Mouse (Mus musculus): ENCODE data around the gene Hapln1. TPM values are rescaled to one million over a fixed set of nuclear protein-coding genes. Genes with fewer than 3 reads are reported as not detected.

The Hapln1 gene
- polyA plus RNA-seq, 1 experiment = 0.09 TPM

- no peak for DNase-seq (ENCODE audit: low read depth, low spot score)
- WGBS = 8% methylated on average over 1 of the region's 1 CpGs
These were observed 45.5 kb downstream of the Hapln1 start for GRCm38 (mm10) chr13:89585144-89585543.

DNA sequence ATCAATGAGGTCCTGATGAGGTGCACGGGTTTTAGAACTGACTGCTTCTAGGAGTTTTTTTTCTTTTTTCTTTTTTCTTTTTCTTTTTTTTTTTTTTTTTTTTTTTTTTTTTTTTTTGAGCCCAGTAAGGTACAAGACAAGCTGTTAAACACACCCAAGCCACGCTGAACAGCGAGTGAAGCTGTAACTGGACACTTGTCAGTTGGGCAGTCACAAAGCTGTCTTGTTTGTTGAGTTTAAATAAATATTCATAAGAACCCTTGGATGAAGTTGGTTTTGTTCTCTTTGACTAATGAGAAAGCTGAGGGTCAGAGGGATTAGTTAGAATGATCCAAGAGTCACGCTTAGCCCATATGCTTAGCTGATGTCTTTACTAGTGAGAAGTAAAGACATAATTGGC is 55.5 kb downstream of the Hapln1 start:
- 86% methylated on average over 4 of the region's 4 CpGs for WGBS
- DNase-seq (ENCODE audit: low read depth, low spot score) = no peak

GRCm38 (mm10) chr13:89597354-89597753 is 57.8 kb downstream of the Hapln1 start:
- DNase-seq (ENCODE audit: low read depth, low spot score) = no peak

DNA sequence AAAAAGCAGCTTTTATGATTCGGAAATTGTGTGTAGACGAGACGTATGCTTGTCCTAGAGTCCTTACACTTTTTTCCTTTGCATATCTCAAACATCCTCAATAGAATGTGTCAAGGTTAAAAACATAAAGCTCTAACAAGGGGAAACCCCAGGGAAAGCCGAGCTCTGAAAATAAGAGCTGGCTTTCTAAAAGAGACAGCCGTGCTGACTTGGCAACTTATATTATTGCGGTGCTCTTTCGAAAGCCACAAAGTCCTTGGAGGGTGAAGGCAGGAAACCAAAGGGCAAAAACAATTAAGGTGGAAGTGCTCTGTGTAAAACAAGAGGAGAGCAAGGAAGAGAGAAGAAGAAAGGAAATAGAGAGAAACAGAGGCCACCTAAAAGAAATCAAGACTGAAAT is 60.9 kb downstream of the Hapln1 start:
- peak; percentile 11 for DNase-seq (ENCODE audit: low read depth, low spot score)
- WGBS = 23% methylated on average over 7 of the region's 7 CpGs

- DNase-seq (ENCODE audit: low read depth, low spot score) = no peak
- WGBS = 74% methylated on average over 3 of the region's 3 CpGs
These were observed 63.7 kb downstream of the Hapln1 start for GRCm38 (mm10) chr13:89603336-89603735.

DNA sequence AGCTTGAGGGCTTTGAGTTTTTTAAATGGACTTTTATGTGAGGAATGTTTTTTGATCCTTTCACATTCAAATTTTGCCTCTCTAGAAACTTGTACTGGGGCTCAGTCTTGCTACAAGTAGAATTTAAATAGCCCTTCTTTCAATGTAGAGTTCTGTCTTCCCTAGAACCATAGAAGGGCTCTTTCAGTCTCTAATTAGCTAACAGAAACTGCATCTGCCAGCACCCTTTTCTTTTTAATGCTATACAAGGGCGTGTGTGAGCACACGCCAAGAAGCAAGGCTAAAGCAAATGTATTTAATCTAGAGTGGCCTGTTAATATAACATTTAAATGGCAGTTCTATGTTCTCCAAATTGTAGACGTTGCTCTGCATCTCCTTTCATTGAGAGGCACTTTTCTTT is 67.8 kb downstream of the Hapln1 start:
- 51% methylated on average over 3 of the region's 3 CpGs for WGBS
- DNase-seq (ENCODE audit: low read depth, low spot score) = no peak

- WGBS = 79% methylated on average over 3 of the region's 3 CpGs
- no peak for DNase-seq (ENCODE audit: low read depth, low spot score)
These were observed 79.5 kb downstream of the Hapln1 start for GRCm38 (mm10) chr13:89619064-89619463.

GRCm38 (mm10) chr13:89634137-89634683 is 94.6 kb downstream of the Hapln1 start:
- peak; percentile 19 for DNase-seq (ENCODE audit: low read depth, low spot score)
- 26% methylated on average over 4 of the region's 4 CpGs for whole genome bisulfite sequencing

GRCm38 (mm10) chr13:89637012-89637411 is 97.4 kb downstream of the Hapln1 start:
- no peak for DNase-seq (ENCODE audit: low read depth, low spot score)
- 43% methylated on average over 3 of the region's 3 CpGs for WGBS

DNA sequence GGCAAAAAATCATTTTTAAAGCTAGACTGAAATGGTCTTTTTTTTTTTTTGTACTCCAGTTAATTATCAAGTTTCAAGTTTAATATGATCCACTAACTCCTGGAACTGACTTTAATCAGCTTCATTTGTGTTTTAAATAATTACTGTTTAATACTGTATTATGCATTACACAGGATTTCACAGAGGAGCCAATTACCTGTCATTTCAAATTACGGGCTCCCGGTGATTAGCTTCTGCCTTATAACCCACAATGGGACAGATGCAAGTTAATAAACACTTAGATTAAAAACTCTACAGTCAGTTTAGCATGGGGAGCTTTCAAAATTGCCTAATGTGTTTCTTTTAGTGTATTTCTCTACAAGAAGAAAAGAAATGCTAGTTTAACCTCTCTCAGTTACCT is 106.0 kb downstream of the Hapln1 start:
- 91% methylated on average over 2 of the region's 2 CpGs for WGBS

GRCm38 (mm10) chr13:89652773-89653172 is 113.2 kb downstream of the Hapln1 start:
- DNase-seq (ENCODE audit: low read depth, low spot score) = no peak
- WGBS = 18% methylated on average over 1 of the region's 1 CpGs

More for the DNA sequence above, 106.0 kb downstream of the Hapln1 start:
- no peak for DNase-seq (ENCODE audit: low read depth, low spot score)

DNA sequence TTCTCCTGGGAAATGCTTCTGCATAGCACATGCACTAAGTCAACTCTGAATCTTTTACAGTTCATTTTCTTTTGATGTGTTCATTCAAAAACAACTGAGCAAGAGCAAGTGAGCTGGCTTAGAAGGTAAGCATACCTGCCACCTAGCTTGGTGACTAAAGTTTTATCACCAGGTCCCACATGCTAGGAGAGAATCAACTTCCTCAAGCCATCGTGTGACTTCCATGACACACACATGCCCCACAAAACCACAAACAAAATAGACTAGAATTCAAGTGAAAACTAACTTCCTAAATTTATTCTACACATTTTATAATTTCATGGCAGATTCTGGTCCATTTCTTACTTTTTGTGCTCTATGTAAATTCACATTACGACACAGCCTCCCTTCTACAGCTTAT is 113.7 kb downstream of the Hapln1 start:
- WGBS = 69% methylated on average over 2 of the region's 2 CpGs
- no peak for DNase-seq (ENCODE audit: low read depth, low spot score)

DNA sequence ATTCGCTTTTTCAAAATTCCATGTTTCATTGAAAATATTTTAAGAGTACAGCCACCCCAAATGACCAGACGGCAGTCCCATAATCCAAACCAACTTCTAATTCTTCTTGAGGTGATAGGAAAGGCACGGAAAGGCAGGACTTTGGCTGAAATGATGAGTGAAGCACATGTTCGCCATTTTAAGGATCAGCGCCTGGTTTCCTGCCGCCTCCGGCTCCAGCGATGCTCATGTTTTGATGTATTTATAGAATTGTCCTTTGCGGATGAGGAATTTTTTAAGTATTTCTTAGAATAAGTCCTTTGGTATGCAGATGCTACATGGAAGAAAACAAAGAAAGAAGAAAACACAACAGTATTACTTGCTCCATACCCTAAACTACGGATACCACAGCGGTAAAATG is 117.5 kb downstream of the Hapln1 start:
- no peak for DNase-seq (ENCODE audit: low read depth, low spot score)
- 97% methylated on average over 11 of the region's 11 CpGs for WGBS

Other genes starting within 250 kb of the Hapln1 start
- 0.63 and 1.5 TPM in 2 replicates for gene Vcan, start 202.7 kb downstream of the Hapln1 start, polyA plus RNA-seq (2012; rRNA removed)

Data from large intestine, adult 2 months (tissue).